Comparison of ENCODE assay signal across 25 mouse cellular contexts in genomic region chr19:47978109-47978701, GRCm38 (mm10). TPM values are rescaled to one million over a fixed set of nuclear protein-coding genes. Genes with fewer than 3 reads are reported as not detected.
DNase-seq lines count a peak whose midpoint lies in the region; ATAC-seq and TF ChIP-seq lines count a peak whose summit lies in the region.
"Had no signal": no experiment of that assay in that cellular context is flagged by ENCODE, and none has a peak within 500 bp of the region (broad histone marks: within the 10 kb centered on the region; RNA-seq: fewer than 3 reads in every experiment).

No protein-coding gene starts in this region.

- DNase-seq in hindbrain, embryonic 14.5 days (ENCODE audit: low spot score), result no peak
- no peak for DNase-seq in hindbrain, postnatal 0 days (ENCODE audit: low spot score)
- DNase-seq in brain, embryonic 14.5 days (ENCODE audit: low read depth), result peak; percentile 72
- no peak for DNase-seq in midbrain, postnatal 0 days (ENCODE audit: low spot score)
- no peak for DNase-seq in ovary, postnatal 36 days (ENCODE audit: low spot score)
- DNase-seq: adrenal gland, postnatal 14 days; cerebellum, adult 18-20 months; cerebellum, adult 9-11 months; cerebellum, postnatal 36 days; forebrain, postnatal 0 days; gastrocnemius, postnatal 14 days; heart, postnatal 14 days had no signal

- H3K27me3 ChIP-seq in hindbrain, embryonic 14.5 days (ENCODE audit: control insufficient read depth, insufficient read depth, low read length), result no peaks in the 10 kb centered on the region
- no peaks in the 10 kb centered on the region for H3K27me3 ChIP-seq in hindbrain, postnatal 0 days (ENCODE audit: insufficient read depth, low read length)
- H3K27me3 ChIP-seq in midbrain, embryonic 13.5 days, result no peaks in the 10 kb centered on the region
- no peaks in the 10 kb centered on the region; the same call in 1 of the 2 replicates for H3K27me3 ChIP-seq in midbrain, postnatal 0 days (ENCODE audit: insufficient read depth, low read length)
- H3K27me3 ChIP-seq: embryonic facial prominence, embryonic 13.5 days; forebrain, embryonic 13.5 days; heart, embryonic 15.5 days; hindbrain, embryonic 15.5 days had no signal

- no peak for TF ChIP-seq POLR2A in brain, embryonic 14.5 days (IDR thresholded peaks at IDR 0.05; ENCODE audit: borderline replicate concordance, extremely low read depth, insufficient read depth, insufficient read length, poor library complexity, severe bottlenecking)

- peaks cover 7% of the 10 kb centered on the region; the same call in 1 of the 2 replicates for H3K4me1 ChIP-seq in hindbrain, embryonic 14.5 days (replicated peaks; ENCODE audit: control insufficient read depth, insufficient read depth, low read length)
- no peaks in the 10 kb centered on the region for H3K4me1 ChIP-seq in hindbrain, postnatal 0 days (ENCODE audit: insufficient read depth, low read length)
- H3K4me1 ChIP-seq in midbrain, embryonic 13.5 days (replicated peaks), result peaks cover 18% of the 10 kb centered on the region
- H3K4me1 ChIP-seq in midbrain, postnatal 0 days (ENCODE audit: insufficient read depth, low read length), result no peaks in the 10 kb centered on the region; the same call in 1 of the 2 replicates
- H3K4me1 ChIP-seq: embryonic facial prominence, embryonic 13.5 days; forebrain, embryonic 13.5 days; heart, embryonic 15.5 days had no signal

- ATAC-seq in hindbrain, embryonic 14.5 days (ENCODE audit: low FRiP score), result 0 out of 2 replicates have a peak, but pooled peaks have one; percentile 14
- ATAC-seq in hindbrain, postnatal 0 days, result no peak
- ATAC-seq in midbrain, embryonic 13.5 days, result peak; percentile 81
- peak; percentile 47; the same call in 1 of the 2 replicates for ATAC-seq in midbrain, postnatal 0 days (ENCODE audit: low FRiP score)
- ATAC-seq in erythroblast, adult 5-6 weeks (replicated peaks; ENCODE audit: low FRiP score, poor library complexity, severe bottlenecking), result no peak
- ATAC-seq: activated CD4-positive, CD25-positive, alpha-beta regulatory T cell, adult 4 months; forebrain, embryonic 13.5 days; forebrain, postnatal 0 days; Patski had no signal

- no peak overlapping the region for H3K27ac ChIP-seq in hindbrain, embryonic 14.5 days
- no peak overlapping the region for H3K27ac ChIP-seq in hindbrain, postnatal 0 days
- H3K27ac ChIP-seq in midbrain, embryonic 13.5 days, result peak overlapping the region; percentile 40; the same call in 1 of the 2 replicates
- no peak overlapping the region for H3K27ac ChIP-seq in midbrain, postnatal 0 days (ENCODE audit: low read depth, low read length)
- H3K27ac ChIP-seq: embryonic facial prominence, embryonic 13.5 days; forebrain, embryonic 13.5 days; heart, embryonic 15.5 days; hindbrain, embryonic 15.5 days had no signal

- TF ChIP-seq CTCF in hindbrain, postnatal 0 days (IDR thresholded peaks at IDR 0.05; ENCODE audit: low read depth), result no peak
- TF ChIP-seq CTCF in brain, embryonic 14.5 days (IDR thresholded peaks at IDR 0.05; ENCODE audit: borderline replicate concordance, extremely low read depth, insufficient read depth, insufficient read length), result no peak
- TF ChIP-seq CTCF in midbrain, postnatal 0 days (IDR thresholded peaks at IDR 0.05), result no peak

- no peak overlapping the region for H3K9ac ChIP-seq in hindbrain, embryonic 14.5 days
- no peak overlapping the region for H3K9ac ChIP-seq in hindbrain, postnatal 0 days (replicated peaks; ENCODE audit: low read length)
- H3K9ac ChIP-seq in midbrain, embryonic 13.5 days (replicated peaks), result no peak overlapping the region
- no peak overlapping the region for H3K9ac ChIP-seq in midbrain, postnatal 0 days (replicated peaks; ENCODE audit: low read length, poor library complexity, severe bottlenecking)
- H3K9ac ChIP-seq: embryonic facial prominence, embryonic 13.5 days; forebrain, embryonic 13.5 days; forebrain, postnatal 0 days; heart, embryonic 15.5 days; hindbrain, embryonic 15.5 days had no signal

- no peaks in the 10 kb centered on the region for H3K36me3 ChIP-seq in hindbrain, embryonic 14.5 days (replicated peaks; ENCODE audit: control insufficient read depth, insufficient read depth)
- H3K36me3 ChIP-seq in hindbrain, postnatal 0 days (ENCODE audit: insufficient read depth, low read length), result no peaks in the 10 kb centered on the region
- no peaks in the 10 kb centered on the region for H3K36me3 ChIP-seq in midbrain, embryonic 13.5 days
- H3K36me3 ChIP-seq in midbrain, postnatal 0 days (ENCODE audit: insufficient read depth, low read length), result no peaks in the 10 kb centered on the region
- H3K36me3 ChIP-seq: embryonic facial prominence, embryonic 13.5 days; heart, embryonic 15.5 days; hindbrain, embryonic 15.5 days had no signal

- no peak overlapping the region for H3K4me2 ChIP-seq in hindbrain, embryonic 14.5 days (replicated peaks)
- H3K4me2 ChIP-seq in hindbrain, postnatal 0 days (ENCODE audit: low read depth, low read length), result no peak overlapping the region
- H3K4me2 ChIP-seq in midbrain, embryonic 13.5 days (replicated peaks), result no peak overlapping the region
- no peak overlapping the region for H3K4me2 ChIP-seq in midbrain, postnatal 0 days (ENCODE audit: low read depth, low read length, poor library complexity, severe bottlenecking)
- H3K4me2 ChIP-seq: embryonic facial prominence, embryonic 13.5 days; forebrain, embryonic 13.5 days; heart, embryonic 11.5 days; heart, embryonic 15.5 days; hindbrain, embryonic 15.5 days had no signal

- 53% methylated on average over 15 of the region's 15 CpGs for WGBS in hindbrain, embryonic 14.5 days
- WGBS in hindbrain, postnatal 0 days, result 56% methylated on average over 15 of the region's 15 CpGs
- 59% methylated on average over 15 of the region's 15 CpGs for WGBS in midbrain, embryonic 13.5 days
- 43% methylated on average over 15 of the region's 15 CpGs for WGBS in midbrain, postnatal 0 days

- H3K4me3 ChIP-seq in hindbrain, embryonic 14.5 days (replicated peaks; ENCODE audit: low read length), result no peak overlapping the region
- no peak overlapping the region for H3K4me3 ChIP-seq in hindbrain, postnatal 0 days (ENCODE audit: low read length)
- H3K4me3 ChIP-seq in midbrain, embryonic 13.5 days (replicated peaks), result no peak overlapping the region
- H3K4me3 ChIP-seq in midbrain, postnatal 0 days (ENCODE audit: low read depth, low read length), result no peak overlapping the region
- H3K4me3 ChIP-seq: embryonic facial prominence, embryonic 13.5 days; forebrain, embryonic 13.5 days; heart, embryonic 15.5 days; hindbrain, embryonic 15.5 days had no signal

- H3K9me3 ChIP-seq in hindbrain, embryonic 14.5 days (ENCODE audit: control insufficient read depth, low read length), result no peaks in the 10 kb centered on the region
- H3K9me3 ChIP-seq in hindbrain, postnatal 0 days (ENCODE audit: low read length), result no peaks in the 10 kb centered on the region
- no peaks in the 10 kb centered on the region for H3K9me3 ChIP-seq in midbrain, embryonic 13.5 days
- no peaks in the 10 kb centered on the region for H3K9me3 ChIP-seq in midbrain, postnatal 0 days (ENCODE audit: low read length)
- H3K9me3 ChIP-seq: embryonic facial prominence, embryonic 13.5 days; forebrain, embryonic 13.5 days; heart, embryonic 15.5 days; hindbrain, embryonic 15.5 days had no signal

RNA-seq across cellular contexts. Expression of gene Cfap58, which starts 40.7 kb away (rescaled TPM):
- 0.46 and 1.1 TPM in 2 replicates for polyA plus RNA-seq in hindbrain, embryonic 14.5 days (2014; fragmentation: Nextera tagmentation; extraction: Ambion mirVana)
- 0.26 TPM in 1 of 2 replicates, not detected in the other for total RNA-seq in hindbrain, postnatal 0 days (2014; rRNA removed)
- 0.68 TPM in 2 replicates for polyA plus RNA-seq in hindbrain, postnatal 0 days (2015; fragmentation: Nextera tagmentation; extraction: Ambion mirVana)
- polyA plus RNA-seq in brain, embryonic 14.5 days (2012; rRNA removed), result 0.15 and 0.62 TPM in 2 replicates
- polyA plus RNA-seq in midbrain, embryonic 13.5 days (2015; fragmentation: Nextera tagmentation; extraction: Ambion mirVana), result 0.32 and 0.48 TPM in 2 replicates
- 0.38 and 1.2 TPM in 2 replicates for total RNA-seq in midbrain, postnatal 0 days (2014; rRNA removed)
- 0.54 and 0.91 TPM in 2 replicates for polyA plus RNA-seq in midbrain, postnatal 0 days (2015; fragmentation: Nextera tagmentation; extraction: Ambion mirVana)
- not detected in 2 replicates for total RNA-seq in erythroblast, adult 5-6 weeks (2015; ENCODE audit: low replicate concordance)
- total RNA-seq in erythroblast, adult 5-6 weeks (2017; ENCODE audit: low replicate concordance), result not detected in 2 replicates
- total RNA-seq: adrenal gland, postnatal 14 days; gastrocnemius, adult 18-20 months; gastrocnemius, postnatal 14 days; granulocyte monocyte progenitor cell, adult 5-6 weeks; hematopoietic stem cell, adult 5-6 weeks had no signal
- polyA plus RNA-seq: Patski had no signal

RNA-seq across cellular contexts. Expression of gene Itprip, which starts 59.1 kb away (rescaled TPM):
- polyA plus RNA-seq in hindbrain, embryonic 14.5 days (2014; fragmentation: Nextera tagmentation; extraction: Ambion mirVana), result 4.1 and 5.4 TPM in 2 replicates
- total RNA-seq in hindbrain, postnatal 0 days (2014; rRNA removed), result 6.6 and 7.2 TPM in 2 replicates
- polyA plus RNA-seq in hindbrain, postnatal 0 days (2015; fragmentation: Nextera tagmentation; extraction: Ambion mirVana), result 2.7 and 3.1 TPM in 2 replicates
- 6.1 and 6.2 TPM in 2 replicates for polyA plus RNA-seq in brain, embryonic 14.5 days (2012; rRNA removed)
- 8.5 and 9.2 TPM in 2 replicates for polyA plus RNA-seq in midbrain, embryonic 13.5 days (2015; fragmentation: Nextera tagmentation; extraction: Ambion mirVana)
- 2.7 and 3.5 TPM in 2 replicates for total RNA-seq in midbrain, postnatal 0 days (2014; rRNA removed)
- polyA plus RNA-seq in midbrain, postnatal 0 days (2015; fragmentation: Nextera tagmentation; extraction: Ambion mirVana), result 1.4 and 1.5 TPM in 2 replicates
- 4.6 and 19.0 TPM in 2 replicates for total RNA-seq in erythroblast, adult 5-6 weeks (2015; ENCODE audit: low replicate concordance)
- total RNA-seq in erythroblast, adult 5-6 weeks (2017; ENCODE audit: low replicate concordance), result 3.1 and 7.2 TPM in 2 replicates

RNA-seq across cellular contexts. Expression of gene Cfap43, which starts 59.1 kb away (rescaled TPM):
- 2.3 and 4.2 TPM in 2 replicates for polyA plus RNA-seq in hindbrain, embryonic 14.5 days (2014; fragmentation: Nextera tagmentation; extraction: Ambion mirVana)
- total RNA-seq in hindbrain, postnatal 0 days (2014; rRNA removed), result 1.8 and 2.8 TPM in 2 replicates
- polyA plus RNA-seq in hindbrain, postnatal 0 days (2015; fragmentation: Nextera tagmentation; extraction: Ambion mirVana), result 2.8 and 4.7 TPM in 2 replicates
- polyA plus RNA-seq in brain, embryonic 14.5 days (2012; rRNA removed), result 1.00 and 2.6 TPM in 2 replicates
- polyA plus RNA-seq in midbrain, embryonic 13.5 days (2015; fragmentation: Nextera tagmentation; extraction: Ambion mirVana), result 0.24 and 0.36 TPM in 2 replicates
- total RNA-seq in midbrain, postnatal 0 days (2014; rRNA removed), result 0.66 and 4.2 TPM in 2 replicates
- polyA plus RNA-seq in midbrain, postnatal 0 days (2015; fragmentation: Nextera tagmentation; extraction: Ambion mirVana), result 0.82 and 2.6 TPM in 2 replicates
- not detected in 2 replicates for total RNA-seq in erythroblast, adult 5-6 weeks (2015; ENCODE audit: low replicate concordance)
- total RNA-seq in erythroblast, adult 5-6 weeks (2017; ENCODE audit: low replicate concordance), result not detected in 2 replicates
- total RNA-seq: adrenal gland, adult 18-20 months; adrenal gland, postnatal 14 days; gastrocnemius, adult 18-20 months; gastrocnemius, postnatal 14 days had no signal
- polyA plus RNA-seq: heart, embryonic 11.5 days had no signal

Comparison
In these comparisons a context has a peak if more than half of its experiments do, and no peak if none do; other contexts are left out.
1. ATAC-seq: peak in hindbrain, embryonic 14.5 days (single experiment), midbrain, embryonic 13.5 days (single experiment) and midbrain, postnatal 0 days (single experiment); none in hindbrain, postnatal 0 days (single experiment) and erythroblast, adult 5-6 weeks (single experiment).